Mouse (Mus musculus): Measurements from ENCODE around the gene Olfr94.

DNA sequence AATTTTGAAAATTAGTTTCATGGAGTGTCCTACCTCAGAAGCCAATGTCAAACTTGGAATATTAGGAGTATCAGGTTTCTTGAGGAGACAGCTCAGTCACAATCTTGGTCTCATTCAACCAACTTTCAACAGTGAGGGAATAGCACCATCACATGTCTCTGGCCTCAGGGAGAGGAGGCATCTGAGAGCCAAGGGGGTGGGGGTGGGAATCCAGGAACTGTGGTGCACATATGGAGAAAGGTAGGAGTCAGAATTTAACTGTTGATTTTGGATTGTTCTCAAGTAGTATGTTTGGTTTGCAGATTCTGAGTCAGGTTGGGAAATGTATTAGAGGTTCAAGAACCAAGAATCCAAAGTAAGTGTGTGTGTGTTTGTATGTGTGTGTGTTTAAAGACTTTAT is 7.8 kb downstream of the Olfr94 start:
- TF ChIP-seq POLR2A (IDR thresholded peaks at IDR 0.05; ENCODE audit: borderline replicate concordance, control insufficient read depth, low read depth, low read length) (no peak), CTCF (IDR thresholded peaks at IDR 0.05; ENCODE audit: control insufficient read depth, insufficient read depth, low read length) (no peak)
